Mouse (Mus musculus) cortical plate, adult 2 months (tissue): ENCODE measurements around the gene Rab5c.

Experiments
- CTCF ChIP-seq: fragments of 200-500 bp; IDR thresholded peaks from 2 replicates; pipeline ENCODE4 v1.5.1; 2011; ENCODE audit warnings: mild to moderate bottlenecking, control low read depth, low read length; ENCODE audit not compliant: insufficient read depth; ENCODE audit errors: extremely low read depth
- POLR2A ChIP-seq: fragments of 200-500 bp; IDR thresholded peaks from 2 replicates; pipeline ENCODE4 v1.6.1; 2011; ENCODE audit warnings: mild to moderate bottlenecking, low read length, control low read depth; ENCODE audit not compliant: insufficient read depth; ENCODE audit errors: extremely low read depth

GRCm38 (mm10) chr11:100735954-100736745, 1.9 kb downstream of the Rab5c start:
- TF ChIP-seq POLR2A (no peak), CTCF (no peak)
